Mouse (Mus musculus) liver, embryonic 13.5 days (tissue): ENCODE results near the gene Gm2001. TPM values are rescaled to one million over a fixed set of nuclear protein-coding genes. Genes with fewer than 3 reads are reported as not detected.

Source experiments
- polyA plus RNA-seq: library from polyadenylated mRNA; unstranded; fragments of >200 nt; fragmentation: Nextera tagmentation; extraction: Ambion mirVana; gene quantifications from 2 replicates; pipeline ENCODE4 v1.2.1, GENCODE M21; 2015

Gene Gm2001
- polyA plus RNA-seq, 1 experiment from 2014 or later: not detected

Other genes with a start within 250 kb of the Gm2001 start
- gene Oog1, start 239.7 kb downstream of the Gm2001 start, polyA plus RNA-seq: not detected in 2 replicates
- not detected in 2 replicates for gene Gm4027, start 223.5 kb downstream of the Gm2001 start, polyA plus RNA-seq
- not detected in 2 replicates for gene Gm16381, start 197.7 kb downstream of the Gm2001 start, polyA plus RNA-seq
- not detected in 2 replicates for gene Gm21319, start 66.6 kb downstream of the Gm2001 start, polyA plus RNA-seq
- gene Gm21936, start 46.8 kb downstream of the Gm2001 start, polyA plus RNA-seq: not detected in 2 replicates
- not detected in 2 replicates for gene BB287469, start 25.8 kb downstream of the Gm2001 start, polyA plus RNA-seq
- not detected in 2 replicates for gene Gm2016, start 31.7 kb upstream of the Gm2001 start, polyA plus RNA-seq
- gene Gm2022, start 53.0 kb upstream of the Gm2001 start, polyA plus RNA-seq: not detected in 2 replicates
- not detected in 2 replicates for gene Gm2035, start 77.5 kb upstream of the Gm2001 start, polyA plus RNA-seq
- gene Gm2042, start 111.7 kb upstream of the Gm2001 start, polyA plus RNA-seq: not detected in 2 replicates
- gene Gm2075, start 169.5 kb upstream of the Gm2001 start, polyA plus RNA-seq: not detected in 2 replicates
- gene Gm6803, start 176.4 kb upstream of the Gm2001 start, polyA plus RNA-seq: not detected in 2 replicates
- gene Gm2056, start 184.7 kb upstream of the Gm2001 start, polyA plus RNA-seq: not detected in 2 replicates
- not detected in 2 replicates for gene Gm16368, start 241.4 kb upstream of the Gm2001 start, polyA plus RNA-seq